Mouse (Mus musculus) lung, embryonic 15.5 days (tissue): ENCODE results near the gene Fbxo48. TPM values are rescaled to one million over a fixed set of nuclear protein-coding genes. Genes with fewer than 3 reads are reported as not detected.

Source experiments
- ATAC-seq: fragments of 200-750 bp; cut with Nextera tagmentation; 2 replicates; pipeline ENCODE4 v1.8.0; 2017; ENCODE audit warnings: moderate number of reproducible peaks, borderline replicate concordance; ENCODE audit not compliant: low FRiP score, low TSS enrichment; ENCODE audit errors: extremely low read depth
- H3K27ac ChIP-seq: fragments of 300-500 bp; sonication (generic); 2 replicates; pipeline ENCODE4 v1.5.1; 2015; ENCODE audit warnings: moderate library complexity, mild to moderate bottlenecking, inconsistent platforms
- H3K27me3 ChIP-seq: fragments of 300-500 bp; sonication (generic); 2 replicates; pipeline ENCODE4 v1.6.1; 2015; ENCODE audit warnings: inconsistent platforms
- H3K36me3 ChIP-seq: fragments of 300-500 bp; sonication (generic); 2 replicates; pipeline ENCODE4 v1.6.1; 2015; ENCODE audit warnings: inconsistent platforms
- H3K4me1 ChIP-seq: fragments of 300-500 bp; sonication (generic); 2 replicates; pipeline ENCODE4 v1.6.1; 2015; ENCODE audit warnings: inconsistent platforms
- H3K4me2 ChIP-seq: fragments of 300-500 bp; sonication (generic); 2 replicates; pipeline ENCODE4 v1.6.1; 2015; ENCODE audit warnings: inconsistent platforms, mild to moderate bottlenecking, moderate library complexity
- H3K4me3 ChIP-seq: fragments of 300-500 bp; sonication (generic); 2 replicates; pipeline ENCODE4 v1.5.1; 2015; ENCODE audit warnings: mild to moderate bottlenecking, inconsistent platforms
- H3K9ac ChIP-seq: fragments of 300-500 bp; sonication (generic); 2 replicates; pipeline ENCODE4 v1.6.1; 2015; ENCODE audit warnings: inconsistent platforms
- H3K9me3 ChIP-seq: fragments of 300-500 bp; sonication (generic); 2 replicates; pipeline ENCODE4 v1.6.1; 2016; ENCODE audit warnings: inconsistent platforms
- WGBS: fragments of 180-500 bp; shearing (Covaris S2); methylation state at CpG from one replicate; pipeline ENCODE4 v1.1.7; 2015; 5-methylcytosine and 5-hydroxymethylcytosine counted together
- polyA plus RNA-seq: library from polyadenylated mRNA; unstranded; fragments of >200 nt; fragmentation: Nextera tagmentation; extraction: Ambion mirVana; gene quantifications from 2 replicates; pipeline ENCODE4 v1.2.1, GENCODE M21; 2015

Gene Fbxo48
- polyA plus RNA-seq: 1.6 and 2.7 TPM in 2 replicates

GRCm38 (mm10) chr11:16950976-16951760 lies at the start of gene Fbxo48:
Gene Fbxo48, plus strand, starts transcription at chr11:16951375.
- Histone ChIP-seq H3K4me3 (peak within 1 kb of the TSS; percentile 72), H3K27me3 (no peaks in the 10 kb centered on the region), H3K4me1 (peaks cover 16% of the 10 kb centered on the region), H3K9ac (peak within 1 kb of the TSS; percentile 70), H3K9me3 (no peaks in the 10 kb centered on the region), H3K36me3 (no peaks in the 10 kb centered on the region), H3K4me2 (peak within 1 kb of the TSS; percentile 72), H3K27ac (peak within 1 kb of the TSS; percentile 68)
- peak; percentile 99 for ATAC-seq
- under 1% methylated on average over 38 of the region's 38 CpGs for WGBS

GRCm38 (mm10) chr11:16904302-16905011 lies 46.7 kb upstream of the Fbxo48 start:
- WGBS: 68% methylated on average over 8 of the region's 8 CpGs
- Histone ChIP-seq H3K4me2 (no peak overlapping the region), H3K4me1 (0 out of 2 replicates have a peak, but pooled peaks cover 8% of the 10 kb centered on the region), H3K36me3 (0 out of 2 replicates have a peak, but pooled peaks cover 5% of the 10 kb centered on the region), H3K9me3 (no peaks in the 10 kb centered on the region), H3K9ac (no peak overlapping the region), H3K4me3 (no peak overlapping the region), H3K27ac (no peak overlapping the region), H3K27me3 (no peaks in the 10 kb centered on the region)
- no peak for ATAC-seq

- Histone ChIP-seq H3K4me3 (no peak overlapping the region), H3K36me3 (0 out of 2 replicates have a peak, but pooled peaks cover 5% of the 10 kb centered on the region), H3K9me3 (no peaks in the 10 kb centered on the region), H3K27me3 (no peaks in the 10 kb centered on the region), H3K27ac (no peak overlapping the region), H3K9ac (no peak overlapping the region), H3K4me2 (no peak overlapping the region), H3K4me1 (0 out of 2 replicates have a peak, but pooled peaks cover 8% of the 10 kb centered on the region)
- 34% methylated on average over 3 of the region's 3 CpGs for WGBS
- no peak for ATAC-seq
Measured at GRCm38 (mm10) chr11:16905012-16905332, 46.2 kb upstream of the Fbxo48 start.

GRCm38 (mm10) chr11:16906530-16906929 lies 44.6 kb upstream of the Fbxo48 start:
- H3K9ac ChIP-seq: no peak overlapping the region
- H3K4me2 ChIP-seq: no peak overlapping the region
- no peak overlapping the region for H3K4me3 ChIP-seq
- H3K27me3 ChIP-seq: no peaks in the 10 kb centered on the region
- no peak overlapping the region for H3K27ac ChIP-seq
- H3K4me1 ChIP-seq: 0 out of 2 replicates have a peak, but pooled peaks cover 6% of the 10 kb centered on the region
- ATAC-seq: no peak
- H3K9me3 ChIP-seq: no peaks in the 10 kb centered on the region
- WGBS: 92% methylated on average over 2 of the region's 2 CpGs
- 0 out of 2 replicates have a peak, but pooled peaks cover 5% of the 10 kb centered on the region for H3K36me3 ChIP-seq

GRCm38 (mm10) chr11:16907517-16908129 lies 43.6 kb upstream of the Fbxo48 start:
- H3K4me2 ChIP-seq: no peak overlapping the region
- H3K9ac ChIP-seq: no peak overlapping the region
- H3K4me1 ChIP-seq: no peaks in the 10 kb centered on the region
- no peak overlapping the region for H3K27ac ChIP-seq
- 0 out of 2 replicates have a peak, but pooled peaks cover 9% of the 10 kb centered on the region for H3K36me3 ChIP-seq
- no peak for ATAC-seq
- H3K9me3 ChIP-seq: no peaks in the 10 kb centered on the region
- WGBS: 78% methylated on average over 1 of the region's 1 CpGs
- H3K4me3 ChIP-seq: no peak overlapping the region
- H3K27me3 ChIP-seq: no peaks in the 10 kb centered on the region

GRCm38 (mm10) chr11:16914756-16915155 lies 36.4 kb upstream of the Fbxo48 start:
- no peaks in the 10 kb centered on the region for H3K9me3 ChIP-seq
- H3K36me3 ChIP-seq: 0 out of 2 replicates have a peak, but pooled peaks cover 4% of the 10 kb centered on the region
- no peak for ATAC-seq
- H3K27ac ChIP-seq: no peak overlapping the region
- no peaks in the 10 kb centered on the region for H3K27me3 ChIP-seq
- H3K4me3 ChIP-seq: no peak overlapping the region
- H3K4me2 ChIP-seq: no peak overlapping the region
- no peak overlapping the region for H3K9ac ChIP-seq
- WGBS: 80% methylated on average over 3 of the region's 3 CpGs
- H3K4me1 ChIP-seq: no peaks in the 10 kb centered on the region

- WGBS: 76% methylated on average over 5 of the region's 5 CpGs
- H3K4me3 ChIP-seq: no peak overlapping the region
- H3K27me3 ChIP-seq: no peaks in the 10 kb centered on the region
- no peak overlapping the region for H3K9ac ChIP-seq
- no peak for ATAC-seq
- no peak overlapping the region for H3K4me2 ChIP-seq
- no peak overlapping the region for H3K27ac ChIP-seq
- no peaks in the 10 kb centered on the region for H3K4me1 ChIP-seq
- H3K9me3 ChIP-seq: no peaks in the 10 kb centered on the region
- H3K36me3 ChIP-seq: 0 out of 2 replicates have a peak, but pooled peaks cover 4% of the 10 kb centered on the region
Measured at GRCm38 (mm10) chr11:16915850-16916249, 35.3 kb upstream of the Fbxo48 start.

- 84% methylated on average over 2 of the region's 2 CpGs for WGBS
- H3K4me1 ChIP-seq: no peaks in the 10 kb centered on the region
- no peak overlapping the region for H3K9ac ChIP-seq
- H3K4me2 ChIP-seq: no peak overlapping the region
- no peaks in the 10 kb centered on the region for H3K9me3 ChIP-seq
- no peaks in the 10 kb centered on the region for H3K36me3 ChIP-seq
- H3K27ac ChIP-seq: no peak overlapping the region
- no peak overlapping the region for H3K4me3 ChIP-seq
- no peaks in the 10 kb centered on the region for H3K27me3 ChIP-seq
- ATAC-seq: no peak
Measured at GRCm38 (mm10) chr11:16917512-16917911, 33.7 kb upstream of the Fbxo48 start.

GRCm38 (mm10) chr11:16932159-16932558 lies 19.0 kb upstream of the Fbxo48 start:
- 88% methylated on average over 3 of the region's 3 CpGs for WGBS
- no peak overlapping the region for H3K4me3 ChIP-seq
- no peaks in the 10 kb centered on the region for H3K27me3 ChIP-seq
- no peak overlapping the region for H3K27ac ChIP-seq
- no peak overlapping the region for H3K9ac ChIP-seq
- no peaks in the 10 kb centered on the region for H3K4me1 ChIP-seq
- no peaks in the 10 kb centered on the region for H3K9me3 ChIP-seq
- no peak for ATAC-seq
- no peaks in the 10 kb centered on the region for H3K36me3 ChIP-seq
- no peak overlapping the region for H3K4me2 ChIP-seq

GRCm38 (mm10) chr11:16935577-16936236 lies 15.5 kb upstream of the Fbxo48 start:
- ATAC-seq: no peak
- Histone ChIP-seq H3K4me1 (no peaks in the 10 kb centered on the region), H3K9me3 (no peaks in the 10 kb centered on the region), H3K4me3 (no peak overlapping the region), H3K4me2 (no peak overlapping the region), H3K27me3 (no peaks in the 10 kb centered on the region), H3K36me3 (no peaks in the 10 kb centered on the region), H3K27ac (no peak overlapping the region), H3K9ac (no peak overlapping the region)
- 73% methylated on average over 6 of the region's 6 CpGs for WGBS

GRCm38 (mm10) chr11:16941103-16941793 lies 9.9 kb upstream of the Fbxo48 start:
- H3K4me1 ChIP-seq: peaks cover 4% of the 10 kb centered on the region; the same call in 1 of the 2 replicates
- H3K27ac ChIP-seq: no peak overlapping the region
- H3K4me2 ChIP-seq: no peak overlapping the region
- H3K36me3 ChIP-seq: no peaks in the 10 kb centered on the region
- no peak for ATAC-seq
- H3K9ac ChIP-seq: no peak overlapping the region
- no peak overlapping the region for H3K4me3 ChIP-seq
- no peaks in the 10 kb centered on the region for H3K27me3 ChIP-seq
- 55% methylated on average over 4 of the region's 4 CpGs for WGBS
- H3K9me3 ChIP-seq: no peaks in the 10 kb centered on the region
